Mouse (Mus musculus) C2C12 (cell line): ENCODE results near the gene Irf9.

Experiments used
- CTCF ChIP-seq: IDR thresholded peaks from one replicate; pipeline ENCODE4 v1.5.1; 2011; ENCODE audit not compliant: control insufficient read depth, insufficient read depth, insufficient read length
- MAX ChIP-seq: IDR thresholded peaks from one replicate; pipeline ENCODE4 v1.6.1; 2011; ENCODE audit warnings: mild to moderate bottlenecking, control low read depth
- MYOG ChIP-seq: IDR thresholded peaks from one replicate; pipeline ENCODE4 v1.6.1; 2011; ENCODE audit not compliant: control insufficient read depth, insufficient read length; ENCODE audit errors: extremely low read depth
- USF1 ChIP-seq: IDR thresholded peaks from one replicate; pipeline ENCODE4 v1.6.1; 2011; ENCODE audit warnings: low read depth, mild to moderate bottlenecking, control low read depth, moderate library complexity

GRCm38 (mm10) chr14:55614565-55615178, 11.3 kb downstream of the Irf9 start:
- no peak for TF ChIP-seq MAX
- no peak for TF ChIP-seq CTCF
- no peak for TF ChIP-seq MYOG
- TF ChIP-seq USF1: no peak
